Mouse (Mus musculus): ENCODE data around the gene Gm5136. TPM values are rescaled to one million over a fixed set of nuclear protein-coding genes. Genes with fewer than 3 reads are reported as not detected.

Gm5136 gene
- polyA plus RNA-seq (2017; shearing (Covaris generic)), result under 1 TPM in 1 of 2 experiments, not detected in 1; 0.33 TPM

GRCm38 (mm10) chr10:108699946-108700345 lies at the start of gene Gm5136:
Gm5136 (minus strand) TSS chr10:108700160.

